Mouse (Mus musculus): ENCODE results near the gene Rnf25.

- no peak for TF ChIP-seq CTCF (conservative IDR thresholded peaks at IDR 0.05; ENCODE audit: low read length)
- TF ChIP-seq POU5F1 (IDR thresholded peaks at IDR 0.05; ENCODE audit: borderline replicate concordance, low read length) = no peak
Measured at GRCm38 (mm10) chr1:74594434-74594833, 6.8 kb downstream of the Rnf25 start.

Data from E14TG2a.4 (cell line).